Mouse (Mus musculus): ENCODE measurements around the gene Olfr462.
A peak's percentile ranks its signal among the peaks of the same experiment; 100 is the strongest.
"Not testable (repeated sequence)": the region's sequence is repeated elsewhere in the genome, so short reads cannot be mapped to it uniquely, and the experiment has no call there.

The Olfr462 gene

GRCm38 (mm10) chr11:87892168-87892567 lies at the start of gene Olfr462:
Gene Olfr462 (minus strand): TSS chr11:87892268.
- DNase-seq (ENCODE audit: low spot score): no peak

- peak; percentile 5 for DNase-seq (ENCODE audit: low spot score)
Observed at GRCm38 (mm10) chr11:87935467-87935866, 43.4 kb upstream of the Olfr462 start.

GRCm38 (mm10) chr11:87933731-87934130 lies 41.7 kb upstream of the Olfr462 start:
- DNase-seq (ENCODE audit: low spot score): no peak

GRCm38 (mm10) chr11:87930348-87930747 lies 38.3 kb upstream of the Olfr462 start:
- DNase-seq (ENCODE audit: low spot score): no peak

GRCm38 (mm10) chr11:87920966-87921365 lies 28.9 kb upstream of the Olfr462 start, which contains the start of gene Olfr464:
Gene Olfr464 (minus strand): TSS chr11:87920967.
- no peak for DNase-seq (ENCODE audit: low spot score)

- DNase-seq (ENCODE audit: low spot score): no peak
Observed at GRCm38 (mm10) chr11:87920301-87920700, 28.2 kb upstream of the Olfr462 start.

GRCm38 (mm10) chr11:87916005-87916404 lies 23.9 kb upstream of the Olfr462 start:
- DNase-seq (ENCODE audit: low spot score): no peak

GRCm38 (mm10) chr11:87904331-87904730 lies 12.3 kb upstream of the Olfr462 start:
- no peak for DNase-seq (ENCODE audit: low spot score)

GRCm38 (mm10) chr11:87897287-87897686 lies 5.2 kb upstream of the Olfr462 start, which contains the start of gene Olfr463:
Gene Olfr463 (minus strand): TSS chr11:87897387.
- DNase-seq (ENCODE audit: low spot score): no peak

- DNase-seq (ENCODE audit: low spot score): no peak
Observed at GRCm38 (mm10) chr11:87884856-87885255, 7.2 kb downstream of the Olfr462 start.

GRCm38 (mm10) chr11:87883493-87883892 lies 8.6 kb downstream of the Olfr462 start:
- DNase-seq (ENCODE audit: low spot score): no peak

GRCm38 (mm10) chr11:87881714-87882113 lies 10.4 kb downstream of the Olfr462 start:
- no peak for DNase-seq (ENCODE audit: low spot score)

- no peak for DNase-seq (ENCODE audit: low spot score)
Observed at GRCm38 (mm10) chr11:87879826-87880225, 12.2 kb downstream of the Olfr462 start.

- no peak for DNase-seq (ENCODE audit: low spot score)
Observed at GRCm38 (mm10) chr11:87875436-87875835, 16.6 kb downstream of the Olfr462 start, which contains the start of gene Epx. Gene Epx (minus strand): TSS chr11:87875536.

- DNase-seq (ENCODE audit: low spot score): no peak
Observed at GRCm38 (mm10) chr11:87871766-87872165, 20.3 kb downstream of the Olfr462 start.

GRCm38 (mm10) chr11:87870096-87870495 lies 22.0 kb downstream of the Olfr462 start:
- DNase-seq (ENCODE audit: low spot score): no peak

- DNase-seq (ENCODE audit: low spot score): not testable (repeated sequence)
Observed at GRCm38 (mm10) chr11:87866891-87867290, 25.2 kb downstream of the Olfr462 start.

- no peak for DNase-seq (ENCODE audit: low spot score)
Observed at GRCm38 (mm10) chr11:87862805-87863204, 29.3 kb downstream of the Olfr462 start.

GRCm38 (mm10) chr11:87860426-87860825 lies 31.6 kb downstream of the Olfr462 start:
- no peak for DNase-seq (ENCODE audit: low spot score)

GRCm38 (mm10) chr11:87859273-87859672 lies 32.8 kb downstream of the Olfr462 start:
- DNase-seq (ENCODE audit: low spot score): no peak

- no peak for DNase-seq (ENCODE audit: low spot score)
Observed at GRCm38 (mm10) chr11:87854550-87854949, 37.5 kb downstream of the Olfr462 start.

- no peak for DNase-seq (ENCODE audit: low spot score)
Observed at GRCm38 (mm10) chr11:87853597-87853954, 38.5 kb downstream of the Olfr462 start.

- peak; percentile 90 for DNase-seq (ENCODE audit: low spot score)
Observed at GRCm38 (mm10) chr11:87852690-87853596, 39.1 kb downstream of the Olfr462 start, which contains the start of gene Mks1. Gene Mks1 (plus strand): TSS chr11:87853215.

All from lung, postnatal 25 days (tissue).